Comparison of ENCODE assay signal across 8 mouse cellular contexts in genomic region chr7:28665620-28666579, GRCm38 (mm10). TPM values are rescaled to one million over a fixed set of nuclear protein-coding genes. Genes with fewer than 3 reads are reported as not detected.
DNase-seq lines count a peak whose midpoint lies in the region; ATAC-seq and TF ChIP-seq lines count a peak whose summit lies in the region.

No protein-coding gene starts in this region.

- H3K27ac ChIP-seq in kidney, embryonic 15.5 days = 0 out of 2 replicates have a peak overlapping the region, but pooled peaks have one; percentile 27
- peak overlapping the region; percentile 17; the same call in 1 of the 2 replicates for H3K27ac ChIP-seq in hindbrain, postnatal 0 days

- peak overlapping the region; percentile 52 for H3K4me2 ChIP-seq in kidney, embryonic 15.5 days
- 0 out of 2 replicates have a peak overlapping the region, but pooled peaks have one; percentile 27 for H3K4me2 ChIP-seq in hindbrain, postnatal 0 days (ENCODE audit: low read depth, low read length)

- no peak for TF ChIP-seq POLR2A in brain, embryonic 14.5 days (IDR thresholded peaks at IDR 0.05; ENCODE audit: borderline replicate concordance, extremely low read depth, insufficient read depth, insufficient read length, poor library complexity, severe bottlenecking)

- DNase-seq in kidney, adult 18-20 months = no peak
- peak; percentile 82 for DNase-seq in CD4-positive helper T cell, adult 2 months (ENCODE audit: low read depth, low spot score)
- DNase-seq in brain, embryonic 14.5 days (ENCODE audit: low read depth) = peak; percentile 78
- peak; percentile 58 for DNase-seq in hindbrain, postnatal 0 days (ENCODE audit: low spot score)
- peak; percentile 66 for DNase-seq in naive thymus-derived CD4-positive, alpha-beta T cell, adult 2 months (ENCODE audit: low read depth)
- no peak for DNase-seq in cerebellum, adult 11 months
- DNase-seq in kidney, postnatal 25 days = no peak

- peak; percentile 60 for ATAC-seq in kidney, embryonic 15.5 days (replicated peaks; ENCODE audit: low FRiP score)
- peak; percentile 32; the same call in 1 of the 2 replicates for ATAC-seq in hindbrain, postnatal 0 days

- no peak for TF ChIP-seq CTCF in brain, embryonic 14.5 days (IDR thresholded peaks at IDR 0.05; ENCODE audit: borderline replicate concordance, extremely low read depth, insufficient read depth, insufficient read length)
- 0 out of 2 replicates have a peak, but pooled peaks have one; percentile 0 for TF ChIP-seq CTCF in hindbrain, postnatal 0 days (IDR thresholded peaks at IDR 0.05; ENCODE audit: low read depth)

- WGBS in kidney, embryonic 15.5 days = 10% methylated on average over 15 of the region's 15 CpGs
- WGBS in hindbrain, postnatal 0 days = 26% methylated on average over 15 of the region's 15 CpGs

- H3K4me1 ChIP-seq in kidney, embryonic 15.5 days = peaks cover 15% of the 10 kb centered on the region
- no peaks in the 10 kb centered on the region for H3K4me1 ChIP-seq in hindbrain, postnatal 0 days (ENCODE audit: insufficient read depth, low read length)

- no peak overlapping the region for H3K9ac ChIP-seq in kidney, embryonic 15.5 days
- no peak overlapping the region for H3K9ac ChIP-seq in hindbrain, postnatal 0 days (replicated peaks; ENCODE audit: low read length)

- H3K36me3 ChIP-seq in kidney, embryonic 15.5 days = no peaks in the 10 kb centered on the region
- no peaks in the 10 kb centered on the region for H3K36me3 ChIP-seq in hindbrain, postnatal 0 days (ENCODE audit: insufficient read depth, low read length)

- no peaks in the 10 kb centered on the region for H3K27me3 ChIP-seq in kidney, embryonic 15.5 days
- H3K27me3 ChIP-seq in hindbrain, postnatal 0 days (ENCODE audit: insufficient read depth, low read length) = no peaks in the 10 kb centered on the region

- H3K4me3 ChIP-seq in kidney, embryonic 15.5 days (replicated peaks) = peak overlapping the region; percentile 19
- no peak overlapping the region for H3K4me3 ChIP-seq in hindbrain, postnatal 0 days (ENCODE audit: low read length)

- peaks cover 5% of the 10 kb centered on the region; the same call in 1 of the 2 replicates for H3K9me3 ChIP-seq in kidney, embryonic 15.5 days (replicated peaks)
- H3K9me3 ChIP-seq in hindbrain, postnatal 0 days (ENCODE audit: low read length) = no peaks in the 10 kb centered on the region

RNA-seq across cellular contexts. Expression of gene Fbxo27, which starts 26.7 kb away (rescaled TPM):
- 5.4 and 9.1 TPM in 2 replicates for polyA plus RNA-seq in kidney, embryonic 15.5 days (2015; fragmentation: Nextera tagmentation; extraction: Ambion mirVana)
- polyA plus RNA-seq in brain, embryonic 14.5 days (2012; rRNA removed) = 18.0 and 22.0 TPM in 2 replicates
- 5.0 and 6.1 TPM in 2 replicates for total RNA-seq in hindbrain, postnatal 0 days (2014; rRNA removed)
- 9.0 and 10.2 TPM in 2 replicates for polyA plus RNA-seq in hindbrain, postnatal 0 days (2015; fragmentation: Nextera tagmentation; extraction: Ambion mirVana)

RNA-seq across cellular contexts. Expression of gene Acp7, which starts 34.8 kb away (rescaled TPM):
- polyA plus RNA-seq in kidney, embryonic 15.5 days (2015; fragmentation: Nextera tagmentation; extraction: Ambion mirVana) = not detected in 2 replicates
- 0.11 and 0.30 TPM in 2 replicates for polyA plus RNA-seq in brain, embryonic 14.5 days (2012; rRNA removed)
- 0.25 and 1.2 TPM in 2 replicates for total RNA-seq in hindbrain, postnatal 0 days (2014; rRNA removed)
- polyA plus RNA-seq in hindbrain, postnatal 0 days (2015; fragmentation: Nextera tagmentation; extraction: Ambion mirVana) = 0.28 and 0.56 TPM in 2 replicates

RNA-seq across cellular contexts. Expression of gene Fbxo17, which starts 50.7 kb away (rescaled TPM):
- 8.2 and 9.2 TPM in 2 replicates for polyA plus RNA-seq in kidney, embryonic 15.5 days (2015; fragmentation: Nextera tagmentation; extraction: Ambion mirVana)
- polyA plus RNA-seq in brain, embryonic 14.5 days (2012; rRNA removed) = 3.3 and 4.1 TPM in 2 replicates
- total RNA-seq in hindbrain, postnatal 0 days (2014; rRNA removed) = 3.7 and 5.0 TPM in 2 replicates
- polyA plus RNA-seq in hindbrain, postnatal 0 days (2015; fragmentation: Nextera tagmentation; extraction: Ambion mirVana) = 6.5 and 7.7 TPM in 2 replicates

Comparison
In these comparisons a context has a peak if more than half of its experiments do, and no peak if none do; other contexts are left out.
1. DNase-seq: peak in CD4-positive helper T cell, adult 2 months (single experiment), brain, embryonic 14.5 days (single experiment), hindbrain, postnatal 0 days (single experiment) and naive thymus-derived CD4-positive, alpha-beta T cell, adult 2 months (single experiment); none in kidney, adult 18-20 months (single experiment), cerebellum, adult 11 months (single experiment) and kidney, postnatal 25 days (0 of 2).